Mouse (Mus musculus) mouse embryonic stem cell (cell line): ENCODE measurements around the gene Baiap2.

ENCODE experiments used
- in situ Hi-C, 2 experiments: fragments of 300-500 bp; cut with MboI; formaldehyde crosslinking; loops; 1 replicate in 1 of 2; 3 replicates in 1 of 2; pipeline ENCODE4 v1.14.3; 2019 to 2020; ENCODE audit warnings: low sequenced_read_pairs in 2 of 2, low pct_unique_long_range_greater_than_20kb in 1 of 2, mixed read lengths in 1 of 2; ENCODE audit not compliant: unreplicated experiment in 1 of 2

Baiap2 gene

GRCm38 (mm10) chr11:119942727-119943427 lies at the start of gene Baiap2:
TSS of gene Baiap2 (plus strand) at chr11:119942763.
- in situ Hi-C loops, result no loop called here

DNA sequence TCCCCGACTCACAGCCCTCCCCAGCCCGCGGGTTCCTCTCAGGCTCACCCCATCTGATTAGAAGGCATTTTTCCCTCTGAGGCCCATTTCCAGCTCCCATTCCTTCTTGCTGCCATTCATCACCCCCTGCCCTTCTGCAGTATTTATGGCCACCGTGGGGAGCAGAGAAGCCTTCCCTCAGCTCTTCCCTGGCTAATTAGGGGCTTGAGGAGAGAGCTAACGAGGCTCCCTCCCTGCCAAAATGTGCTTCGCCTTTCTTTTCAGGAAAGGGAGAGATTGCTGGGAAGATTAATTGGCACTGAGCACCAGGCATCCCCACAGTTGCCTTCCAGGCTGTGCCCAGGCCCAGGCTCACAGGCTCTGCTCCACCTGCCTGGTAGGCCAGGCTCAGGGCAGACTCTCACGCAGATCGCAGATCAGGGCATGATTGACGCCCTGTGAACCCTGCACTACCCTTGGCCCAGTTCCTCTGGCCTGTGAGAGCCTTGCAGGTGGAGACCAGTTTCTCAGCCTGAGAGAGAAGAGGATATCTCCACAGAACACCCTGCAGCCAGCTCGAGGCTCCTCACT lies 48.8 kb upstream of the Baiap2 start:
- in situ Hi-C loops, result no loop called here

- in situ Hi-C loops, result no loop called here
Observed at GRCm38 (mm10) chr11:119894634-119895033, 47.9 kb upstream of the Baiap2 start.

- in situ Hi-C loops, result no loop called here
Observed at GRCm38 (mm10) chr11:119897041-119897440, 45.5 kb upstream of the Baiap2 start.

DNA sequence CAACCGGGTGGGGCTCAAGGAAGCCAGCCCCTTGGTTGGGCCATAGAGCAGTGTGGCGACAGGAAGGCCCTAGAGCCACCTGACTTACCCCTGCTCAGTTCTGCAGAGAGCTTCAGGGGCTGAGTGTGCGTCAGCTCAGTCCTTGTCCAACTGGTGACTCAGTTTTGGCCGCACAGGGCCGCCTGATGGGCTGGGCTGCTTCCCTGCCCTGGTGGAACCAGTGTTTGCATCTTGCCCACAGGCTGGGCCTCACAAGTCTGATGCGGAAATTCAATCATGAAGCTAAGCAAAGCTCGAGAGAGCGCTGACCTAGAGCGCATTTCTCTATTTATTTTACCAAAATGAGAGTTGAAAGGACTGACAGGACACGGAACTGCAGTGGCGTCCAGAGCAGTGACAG lies 43.6 kb upstream of the Baiap2 start:
- in situ Hi-C loops, result no loop called here

GRCm38 (mm10) chr11:119901174-119901573 lies 41.4 kb upstream of the Baiap2 start:
- in situ Hi-C loops, result loop anchor here (10.0 kb wide), 2 partner anchors 386 to 396 kb away; no protein-coding TSS in a partner anchor

DNA sequence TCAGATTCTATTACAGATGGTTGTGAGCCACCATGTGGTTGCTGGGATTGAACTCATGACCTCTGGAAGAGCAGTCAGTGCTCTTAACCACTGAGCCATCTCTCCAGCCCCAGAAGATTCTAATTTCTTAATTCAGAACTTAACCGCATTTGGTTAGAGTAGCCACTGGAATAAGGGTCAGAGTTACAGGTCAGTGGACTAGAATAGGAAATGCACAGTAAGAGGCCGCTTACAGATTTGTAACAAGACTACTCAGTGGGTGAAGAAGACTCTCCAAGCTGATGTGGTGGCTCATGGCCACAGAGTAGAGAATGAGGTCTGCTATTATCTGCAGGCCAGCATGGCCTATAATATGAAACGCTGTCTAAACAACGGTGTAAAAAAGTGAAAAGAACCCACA lies 39.7 kb upstream of the Baiap2 start:
- in situ Hi-C loops, result loop anchor here (10.0 kb wide), 2 partner anchors 388 to 398 kb away; no protein-coding TSS in a partner anchor

DNA sequence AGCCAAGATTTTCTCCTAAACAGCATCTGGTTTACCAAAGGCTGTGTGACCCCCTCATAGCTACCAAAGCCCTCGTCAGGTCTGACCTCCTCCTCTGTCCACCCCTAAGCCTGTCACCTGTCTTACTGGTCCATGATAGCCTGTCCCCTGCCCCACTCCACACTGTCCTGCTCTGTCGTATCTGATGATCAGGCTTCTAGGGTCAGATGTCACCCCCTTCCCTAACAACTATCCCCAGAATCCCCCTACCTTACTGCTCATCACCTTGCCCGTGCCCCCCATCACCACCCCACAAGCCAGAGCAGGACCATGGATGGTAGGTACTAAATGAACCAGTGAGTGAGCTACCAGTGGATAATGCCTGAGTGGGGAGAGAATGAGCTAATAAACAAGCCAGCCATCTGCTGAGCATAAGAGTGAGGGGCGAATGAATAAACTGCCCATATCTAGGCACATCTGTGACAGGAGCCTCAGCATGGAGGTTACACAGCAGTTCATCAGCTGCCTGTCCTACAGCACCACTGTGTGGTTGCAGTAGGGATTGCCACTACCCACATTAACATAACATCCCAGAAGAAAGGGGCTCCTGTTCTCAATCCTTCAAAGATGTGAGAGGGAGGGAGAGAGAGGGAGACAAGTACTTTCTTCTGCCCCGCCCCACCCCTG lies 37.8 kb upstream of the Baiap2 start:
- in situ Hi-C loops, result loop anchor here (10.0 kb wide), 2 partner anchors 390 to 400 kb away; no protein-coding TSS in a partner anchor

DNA sequence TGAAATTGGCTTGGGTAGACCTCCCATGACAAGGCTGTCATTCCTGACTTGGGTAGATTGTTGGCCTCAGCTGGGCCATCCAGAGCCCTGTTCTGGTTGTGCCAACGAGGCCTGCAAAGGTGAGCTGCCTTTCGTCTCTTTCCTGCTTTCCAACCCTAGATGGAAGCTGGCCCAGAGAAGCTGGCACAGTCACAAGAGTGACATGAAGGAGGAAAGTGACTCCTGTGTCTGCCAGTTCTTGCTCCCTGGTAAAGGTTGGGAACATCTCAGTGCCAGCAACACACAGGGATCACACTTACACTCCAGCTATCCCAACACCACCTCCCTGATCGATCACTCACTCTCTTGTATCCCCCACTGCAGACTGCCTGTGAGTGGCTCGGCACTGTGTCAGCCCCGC lies 36.8 kb upstream of the Baiap2 start:
- in situ Hi-C loops, result loop anchor here (10.0 kb wide), 2 partner anchors 391 to 401 kb away; no protein-coding TSS in a partner anchor

DNA sequence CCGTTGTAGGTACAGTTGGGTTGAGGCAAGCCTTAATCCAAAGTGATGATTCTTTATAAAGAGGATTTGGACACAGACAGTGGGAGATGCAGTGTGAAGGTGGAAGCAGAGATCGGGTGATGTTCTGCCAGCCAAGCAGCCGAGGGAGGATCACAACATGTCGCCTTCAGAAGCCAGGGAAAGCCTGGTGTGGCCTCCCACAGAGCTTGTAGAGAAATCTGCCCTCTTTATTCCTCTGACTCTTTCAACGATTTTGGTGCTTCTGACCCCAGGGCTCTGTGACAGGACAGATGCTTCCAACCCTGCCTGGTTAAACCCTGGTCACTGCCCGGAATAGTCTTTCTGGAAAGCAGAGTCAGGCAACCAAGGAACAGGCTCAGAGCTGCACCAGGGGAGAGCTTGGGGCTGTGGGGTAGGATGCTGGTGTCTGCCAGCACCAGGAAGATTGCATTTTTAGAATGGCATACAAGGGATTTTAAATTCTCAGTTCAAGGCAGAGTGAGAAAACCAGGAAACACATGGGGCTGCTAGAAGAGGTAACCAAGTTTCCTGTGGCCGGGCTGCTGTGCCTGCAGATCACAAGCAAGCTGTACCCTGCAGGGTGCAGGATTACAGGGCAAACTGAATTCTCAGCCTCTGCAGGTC lies 35.4 kb upstream of the Baiap2 start:
- in situ Hi-C loops, result loop anchor here (10.0 kb wide), 2 partner anchors 392 to 402 kb away; no protein-coding TSS in a partner anchor

- in situ Hi-C loops, result loop anchor here (10.0 kb wide), 2 partner anchors 393 to 403 kb away; no protein-coding TSS in a partner anchor
Observed at GRCm38 (mm10) chr11:119907711-119908110, 34.9 kb upstream of the Baiap2 start.

DNA sequence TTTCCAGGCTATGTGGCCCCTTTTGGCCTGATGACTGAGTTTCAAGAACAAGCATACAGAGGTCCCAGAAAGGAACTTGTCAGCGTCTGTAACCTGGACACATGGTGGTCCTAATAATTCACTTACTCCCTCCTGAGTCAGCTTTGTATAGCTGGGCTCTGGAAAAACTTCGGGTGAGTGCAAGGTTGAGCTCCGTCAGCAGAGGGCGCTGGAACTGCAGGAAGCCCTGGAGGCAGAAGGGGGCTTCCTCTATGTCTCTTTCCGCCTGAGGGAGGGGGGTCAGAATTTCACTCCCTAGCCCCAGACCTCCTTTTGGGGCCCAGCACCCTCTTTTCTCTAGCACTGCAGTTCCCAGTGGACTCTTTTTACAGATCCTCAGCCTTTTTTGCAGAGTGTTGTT lies 33.1 kb upstream of the Baiap2 start:
- in situ Hi-C loops, result loop anchor here (10.0 kb wide), 2 partner anchors 395 to 405 kb away; no protein-coding TSS in a partner anchor

GRCm38 (mm10) chr11:119912845-119913244 lies 29.7 kb upstream of the Baiap2 start:
- in situ Hi-C loops, result no loop called here

- in situ Hi-C loops, result no loop called here
Observed at GRCm38 (mm10) chr11:119913291-119913934, 29.1 kb upstream of the Baiap2 start, which contains the start of gene Chmp6. TSS of gene Chmp6 (plus strand) at chr11:119913441.

- in situ Hi-C loops, result no loop called here
Observed at GRCm38 (mm10) chr11:119913935-119914314, 28.6 kb upstream of the Baiap2 start.

DNA sequence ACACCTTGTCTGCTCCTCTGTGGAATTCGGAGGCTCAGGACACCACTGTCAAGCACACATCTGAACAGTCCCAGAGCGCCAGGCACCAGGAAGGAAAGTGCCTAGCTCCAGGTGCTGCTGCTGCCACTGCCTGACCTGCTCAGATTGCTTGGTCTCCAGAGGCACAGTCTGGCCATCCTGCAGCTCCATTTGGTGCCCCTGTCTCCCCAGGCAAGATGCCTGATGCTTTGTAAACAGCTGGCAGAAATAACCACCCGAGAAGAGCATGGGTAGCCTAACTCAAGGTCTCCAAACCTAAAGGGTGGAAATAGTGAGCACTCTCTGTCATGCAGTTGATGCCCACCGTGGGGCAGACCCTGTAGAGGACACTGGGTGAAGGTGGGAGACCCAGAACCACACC lies 28.2 kb upstream of the Baiap2 start:
- in situ Hi-C loops, result no loop called here

GRCm38 (mm10) chr11:119915666-119916065 lies 26.9 kb upstream of the Baiap2 start:
- in situ Hi-C loops, result loop anchor here in 1 of 2 experiments (5.0 kb wide), 1 partner anchor 82 kb away; no protein-coding TSS in a partner anchor

DNA sequence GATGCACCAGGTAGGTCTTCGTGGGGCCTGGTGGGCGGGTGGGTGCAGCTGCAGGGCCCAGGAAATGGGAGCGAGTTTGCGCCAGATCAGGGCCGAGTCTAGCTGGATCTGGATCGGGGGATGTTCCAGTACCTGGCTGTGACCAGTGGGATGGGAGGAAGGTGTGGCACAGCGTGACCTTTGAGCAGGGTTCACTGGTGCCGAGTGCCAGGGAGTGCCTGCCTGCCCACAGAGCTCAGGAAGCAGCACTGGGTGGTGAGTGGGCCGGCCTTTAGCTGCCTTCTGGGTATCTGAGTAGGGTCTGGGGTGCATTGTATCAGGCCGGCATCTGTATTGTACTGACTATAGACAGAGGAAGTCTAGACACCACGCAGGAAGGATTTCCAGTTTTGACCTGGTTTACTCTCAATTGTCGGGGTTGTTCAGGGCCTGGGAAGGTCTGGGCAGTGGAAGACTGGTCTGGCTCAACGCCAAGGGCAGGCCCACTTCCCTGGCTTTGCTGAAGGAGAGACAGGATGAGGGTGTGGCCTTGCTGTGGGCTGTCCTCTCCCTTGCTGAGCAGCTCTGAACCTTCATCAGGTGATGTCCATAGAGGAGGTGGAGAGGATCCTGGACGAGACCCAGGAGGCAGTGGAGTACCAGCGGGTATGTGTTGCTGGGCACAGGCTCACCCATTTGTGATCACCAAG lies 26.3 kb upstream of the Baiap2 start:
- in situ Hi-C loops, result loop anchor here in 1 of 2 experiments (5.0 kb wide), 1 partner anchor 81 kb away; no protein-coding TSS in a partner anchor
